Mouse (Mus musculus) gastrocnemius, postnatal 14 days (tissue): ENCODE measurements at regions not wholly inside any gene's neighbourhood (a gene's known extent, or its start where the extent isn't known, plus 50 kb on each side); places are given as distances from the start of the nearest gene placed in this dataset.

ENCODE experiments used
- DNase-seq: peaks from one replicate; pipeline ENCODE4 v3.0.0; 2021; ENCODE audit warnings: mixed read lengths
- intact Hi-C: fragments of 180-260 bp; cut with DNase I; formaldehyde crosslinking; loops from one replicate; pipeline ENCODE4 v1.15.1; 2025; ENCODE audit warnings: low total_unique reads

DNA sequence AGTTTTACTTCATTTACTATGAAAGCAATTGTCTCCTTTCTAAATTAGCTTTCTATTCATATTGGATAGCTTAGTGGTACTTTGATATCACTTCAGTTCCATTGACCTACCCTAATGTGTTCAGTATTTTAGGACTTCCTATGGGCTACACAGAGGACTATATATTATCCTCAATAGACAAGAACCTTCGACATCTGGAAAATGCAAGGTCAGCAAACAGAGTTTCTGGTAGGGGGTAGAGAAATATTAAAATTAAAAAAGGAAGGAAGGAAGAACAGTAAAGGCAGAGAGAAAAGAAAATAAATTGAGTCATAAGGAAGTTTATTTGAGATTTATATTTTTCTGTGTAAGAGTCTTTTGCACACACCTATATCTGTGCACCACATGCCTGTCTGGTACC is 107.4 kb upstream of the Insig1 start:
- DNase-seq, result no peak
- intact Hi-C loops, result no loop called here

DNA sequence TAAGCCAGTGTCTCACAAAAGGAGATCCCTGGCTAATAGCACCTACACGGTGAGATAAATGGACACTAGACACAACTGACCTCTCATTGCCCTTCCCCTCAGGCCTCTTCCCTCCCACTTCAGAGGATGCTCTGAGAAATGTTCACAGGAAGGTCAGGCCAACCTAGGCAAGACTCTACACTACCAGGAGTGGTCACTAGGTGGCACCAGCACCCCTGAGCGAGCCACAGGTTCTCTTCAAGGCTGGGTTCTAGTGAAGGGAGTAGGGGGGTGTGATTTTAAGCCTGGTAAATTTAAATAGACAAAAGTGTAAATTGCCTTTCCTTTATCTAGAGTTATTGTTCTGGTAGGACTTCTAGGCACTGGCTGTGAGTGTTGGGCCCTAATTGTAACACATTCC is 76.0 kb upstream of the Insig1 start:
- peak; percentile 42 for DNase-seq

DNA sequence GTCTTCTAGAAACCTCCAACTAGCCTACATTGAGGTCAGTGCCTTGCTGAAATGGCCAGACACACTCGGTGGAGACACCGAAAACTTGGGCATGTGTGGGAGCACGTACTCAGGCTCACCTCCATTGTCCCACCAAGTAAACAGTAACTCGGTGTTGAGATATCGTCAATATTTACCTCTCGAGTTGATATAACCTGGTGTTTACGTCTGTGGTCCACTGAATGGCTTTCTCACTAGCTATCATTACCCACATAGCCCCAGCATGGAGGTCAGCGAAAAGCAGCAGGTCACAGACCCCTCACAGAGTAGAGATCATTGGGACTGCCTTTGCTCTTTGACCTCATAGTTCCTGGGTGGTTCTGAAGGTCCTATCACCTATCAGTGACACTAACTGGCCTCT is 73.4 kb upstream of the Insig1 start:
- no peak for DNase-seq
- intact Hi-C loops, result no loop called here

More for the DNA sequence above, 76.0 kb upstream of the Insig1 start:
- intact Hi-C loops, result loop anchor here (2.0 kb wide), 1 partner anchor 98 kb away; no protein-coding TSS in a partner anchor

DNA sequence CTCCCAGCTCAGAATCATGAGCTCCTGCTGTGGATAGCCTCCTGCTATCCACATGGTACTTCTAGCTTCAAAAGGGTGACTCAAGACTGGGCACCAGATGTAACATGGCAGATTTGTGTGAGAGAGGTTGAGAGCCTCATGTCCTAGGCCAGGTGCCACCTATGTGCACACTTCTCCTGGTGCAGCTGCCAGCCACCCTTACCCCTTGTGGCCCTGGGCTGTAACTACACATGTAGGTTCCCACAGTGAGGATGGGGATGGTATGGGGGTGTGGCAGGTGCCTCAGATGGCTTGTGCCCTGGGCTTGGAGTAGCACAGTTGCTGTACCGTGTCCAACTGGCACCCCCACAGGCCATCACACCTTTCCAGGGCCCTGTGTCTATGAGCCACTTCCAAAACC is 68.2 kb upstream of the Insig1 start:
- intact Hi-C loops, result no loop called here
- no peak for DNase-seq

DNA sequence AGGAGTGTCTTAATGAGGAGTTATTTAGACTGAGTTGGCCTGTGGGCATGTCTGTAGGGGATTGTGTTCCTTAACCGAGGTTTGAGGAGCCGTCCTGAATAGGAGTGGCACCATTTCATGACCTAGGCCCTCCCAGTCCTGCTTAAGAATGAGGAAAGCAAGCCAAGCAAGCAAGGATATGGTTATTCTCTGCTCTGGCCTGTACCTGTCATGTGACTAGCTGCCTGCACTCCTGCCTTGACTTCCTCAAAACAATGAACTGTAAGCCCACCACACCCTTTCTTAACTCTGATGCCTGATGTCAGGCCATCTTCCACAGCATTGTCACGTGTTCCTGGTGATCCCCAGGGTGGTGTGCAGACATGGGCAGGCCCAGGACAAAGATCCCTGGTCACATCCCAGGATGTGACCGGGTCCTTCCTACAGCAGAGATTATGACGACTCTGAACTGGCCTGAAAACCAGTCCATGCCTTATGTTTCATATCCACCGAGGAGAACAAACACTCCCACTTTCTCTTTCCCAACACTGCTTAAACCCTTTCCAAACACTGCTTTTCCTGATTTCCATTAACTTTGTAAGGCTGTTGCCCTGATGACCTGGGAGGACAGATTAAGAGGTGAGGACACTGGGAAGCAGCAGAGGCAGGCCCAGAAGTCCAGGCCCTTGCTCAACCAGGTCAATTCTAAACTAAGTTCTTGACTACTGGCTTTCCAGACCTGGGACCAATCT is 67.2 kb upstream of the Insig1 start:
- DNase-seq, result no peak
- intact Hi-C loops, result no loop called here

DNA sequence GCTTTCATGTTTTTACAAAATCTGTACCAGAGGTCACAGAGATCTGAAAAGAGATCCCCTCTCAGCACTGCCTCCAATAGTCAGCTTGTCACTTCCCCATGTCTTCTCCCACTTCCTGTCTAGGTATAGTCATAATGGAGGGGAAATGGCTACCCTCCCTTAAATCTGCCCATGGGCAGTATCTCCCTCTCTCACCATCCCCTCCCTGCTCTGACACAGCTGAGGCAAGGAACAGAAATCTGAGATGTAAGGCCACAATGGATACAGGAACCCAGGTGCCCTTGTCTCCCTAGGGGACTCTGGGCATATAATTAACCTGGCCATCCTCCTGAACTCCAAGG is 66.7 kb upstream of the Insig1 start:
- intact Hi-C loops, result no loop called here
- DNase-seq, result no peak

DNA sequence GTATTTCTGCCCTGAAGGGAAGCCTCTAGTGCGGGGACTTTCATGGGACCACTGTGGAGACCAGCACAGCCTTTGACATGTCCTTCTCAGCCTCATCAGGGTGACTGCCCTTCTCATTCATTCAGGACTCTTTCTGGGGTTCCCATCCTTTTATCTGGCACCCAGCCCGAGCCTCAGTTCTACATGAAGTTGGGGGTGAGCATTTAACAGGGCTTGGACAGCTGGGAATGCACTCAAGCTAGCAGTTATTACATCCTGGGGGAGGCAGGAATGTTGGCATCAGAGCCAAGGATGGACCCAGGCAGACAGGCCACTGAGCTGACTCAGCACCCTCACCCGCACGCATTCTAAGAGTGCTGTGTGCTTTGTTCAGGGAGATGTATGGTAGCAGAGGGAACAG is 61.8 kb upstream of the Insig1 start:
- intact Hi-C loops, result no loop called here
- DNase-seq, result no peak

DNA sequence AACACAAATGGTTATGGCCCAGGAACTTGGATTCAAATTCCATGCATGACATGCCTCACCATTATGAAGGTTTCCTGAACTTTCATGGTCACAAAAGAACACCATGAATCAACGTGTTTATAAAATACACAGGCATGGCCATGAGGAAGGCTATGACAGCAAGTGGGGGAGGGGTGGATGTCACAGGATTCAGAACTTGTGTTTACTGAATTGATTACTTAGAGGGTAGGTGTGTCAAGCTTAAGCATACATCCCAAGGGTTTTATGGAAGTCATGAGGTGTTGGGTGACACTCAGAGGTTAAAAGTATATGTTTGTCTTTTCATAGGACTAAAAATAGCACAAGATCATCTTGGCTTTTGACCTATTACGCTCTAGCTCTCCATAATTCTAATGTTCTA is 61.3 kb upstream of the Insig1 start:
- intact Hi-C loops, result no loop called here
- no peak for DNase-seq

DNA sequence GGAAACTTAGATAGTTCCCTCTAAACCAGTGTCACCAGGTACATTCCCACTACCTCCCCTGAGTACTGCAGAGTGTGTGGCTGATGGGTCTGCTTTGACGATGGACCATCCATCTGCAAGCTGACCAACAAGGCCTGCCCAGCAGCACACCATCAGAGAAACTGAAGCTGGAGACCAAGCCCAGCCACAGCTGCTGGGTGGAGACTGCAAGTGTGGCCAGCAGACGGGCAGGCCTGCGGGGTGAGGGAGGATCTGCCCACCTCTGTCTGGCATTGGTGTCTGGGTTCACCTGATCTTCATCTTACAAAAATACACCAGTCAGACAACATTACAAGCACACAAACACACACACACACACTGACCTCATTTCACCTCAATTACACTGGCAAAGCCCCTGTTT is 60.6 kb upstream of the Insig1 start:
- intact Hi-C loops, result no loop called here
- no peak for DNase-seq

DNA sequence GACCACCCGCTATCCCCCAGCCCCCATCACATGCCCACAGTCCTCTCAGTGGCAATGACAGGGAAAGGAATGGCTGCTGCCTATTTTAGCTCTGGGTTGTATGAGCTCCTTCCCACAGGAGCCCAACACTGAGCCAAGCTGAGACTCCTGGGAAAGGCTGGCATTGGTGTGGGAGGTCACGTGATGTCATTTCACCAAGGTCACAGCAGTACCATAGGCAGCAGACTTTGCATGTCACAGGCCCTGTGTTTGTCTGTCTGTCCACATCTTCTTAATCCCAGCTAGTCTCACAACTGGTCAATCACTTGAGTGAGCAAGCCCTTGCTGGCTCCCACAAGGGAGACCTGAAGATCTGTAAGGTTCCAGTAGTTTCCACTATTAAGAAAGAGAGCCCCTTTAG is 58.7 kb upstream of the Insig1 start:
- intact Hi-C loops, result no loop called here
- no peak for DNase-seq

DNA sequence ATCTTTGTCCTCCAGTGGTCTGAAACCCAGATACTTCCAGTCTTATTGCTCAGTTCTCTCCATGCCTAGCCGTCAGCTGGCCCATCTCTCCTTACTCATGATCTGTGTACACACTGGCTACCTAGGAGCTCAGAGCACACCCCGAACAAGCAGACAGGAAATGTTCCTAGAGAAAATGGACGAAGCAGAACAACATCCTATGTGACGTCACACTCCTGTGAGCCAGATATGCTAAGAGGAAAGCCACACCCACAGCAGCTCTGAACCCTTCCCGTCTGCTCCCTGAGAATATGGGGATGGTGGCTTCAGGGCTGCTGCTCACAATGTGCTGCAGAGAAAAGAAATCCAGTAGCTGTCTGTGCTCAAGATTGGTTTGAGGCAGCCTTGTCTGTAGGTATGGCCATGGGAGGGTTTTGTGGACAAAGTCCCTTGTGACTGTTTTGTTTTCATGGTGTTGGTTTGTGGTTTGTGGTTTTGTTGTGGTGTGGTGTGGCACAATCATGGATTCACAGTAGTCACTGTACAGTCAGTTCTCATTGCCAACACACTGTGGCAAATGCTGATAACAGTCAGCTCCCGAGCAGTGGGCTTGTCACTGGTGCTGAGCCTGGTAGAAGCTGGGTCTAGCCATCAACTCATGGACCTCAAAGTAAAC is 57.4 kb upstream of the Insig1 start:
- DNase-seq, result no peak
- intact Hi-C loops, result no loop called here

DNA sequence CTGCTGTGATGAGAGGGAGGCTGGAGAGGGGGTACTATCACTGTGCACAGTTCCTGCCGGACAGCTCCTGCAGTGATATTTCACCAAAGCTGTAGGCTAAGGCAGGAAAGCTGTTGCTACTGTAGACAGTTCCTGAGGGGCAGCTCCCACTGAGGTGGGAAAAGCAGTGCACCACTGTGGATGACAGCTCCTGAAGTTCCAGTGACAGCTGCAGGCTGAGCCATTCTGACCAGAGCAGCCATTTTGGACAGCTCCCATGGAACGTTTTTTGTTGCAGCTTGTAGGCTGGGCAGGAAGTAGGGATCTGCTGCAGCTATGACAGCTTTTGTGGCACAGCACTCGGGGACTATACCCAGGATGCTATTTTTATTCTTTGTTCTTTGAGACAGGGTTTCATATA is 51.3 kb upstream of the Insig1 start:
- intact Hi-C loops, result no loop called here
- no peak for DNase-seq
